Mouse (Mus musculus) T-helper 1 cell (primary cell): ENCODE results near the gene Crtc2.
"Not testable (repeated sequence)": the region's sequence is repeated elsewhere in the genome, so short reads cannot be mapped to it uniquely, and the experiment has no call there.

Experiments
- in situ Hi-C: fragments of 300-600 bp; cut with MboI, MseI; formaldehyde crosslinking; loops from one replicate; pipeline ENCODE4 v1.15.1; 2025; ENCODE audit warnings: high pct_unique_total_duplicates

The Crtc2 gene

DNA sequence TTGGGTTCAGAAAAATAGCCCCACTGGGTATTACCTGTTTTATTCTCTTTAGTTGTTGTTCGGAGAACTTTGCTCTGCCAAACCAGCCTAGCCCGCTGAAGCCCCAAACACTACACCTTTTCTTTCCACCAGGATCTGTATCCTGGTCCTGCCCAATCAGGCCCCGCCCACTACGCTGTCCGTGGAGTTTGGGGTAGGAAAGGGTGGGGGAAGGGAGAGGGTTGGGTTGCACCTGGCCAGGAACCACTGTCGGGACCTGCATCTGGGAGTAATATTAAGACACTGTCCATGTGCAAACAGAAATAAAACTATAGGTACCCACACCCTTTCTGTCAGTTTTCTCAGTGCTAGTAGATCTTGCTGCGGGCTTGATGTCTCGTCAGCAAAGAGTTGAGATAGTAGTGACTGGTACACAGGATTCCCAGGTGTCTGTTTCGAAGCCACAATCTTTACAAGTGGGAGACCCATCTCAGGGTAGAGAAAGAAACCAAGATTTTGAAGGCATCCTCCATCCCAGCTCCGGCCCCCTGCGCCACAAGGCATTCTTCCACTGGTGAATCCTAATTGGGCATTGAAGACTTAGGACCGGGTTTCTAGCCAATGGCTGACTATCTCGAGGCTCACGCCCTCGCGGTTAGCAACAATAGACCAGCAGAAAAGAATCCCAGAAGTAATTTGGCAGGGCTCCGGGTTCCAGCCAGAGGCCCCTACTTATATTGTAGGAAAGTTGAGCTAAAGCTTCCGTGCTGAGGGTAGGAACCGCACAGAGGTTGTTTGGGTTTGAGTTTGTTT is 10.8 kb upstream of the Crtc2 start, which contains the start of gene Creb3l4:
Creb3l4 (minus strand) TSS at position 529 of the 792 bp plus-strand sequence.
- in situ Hi-C loops: no loop called here

DNA sequence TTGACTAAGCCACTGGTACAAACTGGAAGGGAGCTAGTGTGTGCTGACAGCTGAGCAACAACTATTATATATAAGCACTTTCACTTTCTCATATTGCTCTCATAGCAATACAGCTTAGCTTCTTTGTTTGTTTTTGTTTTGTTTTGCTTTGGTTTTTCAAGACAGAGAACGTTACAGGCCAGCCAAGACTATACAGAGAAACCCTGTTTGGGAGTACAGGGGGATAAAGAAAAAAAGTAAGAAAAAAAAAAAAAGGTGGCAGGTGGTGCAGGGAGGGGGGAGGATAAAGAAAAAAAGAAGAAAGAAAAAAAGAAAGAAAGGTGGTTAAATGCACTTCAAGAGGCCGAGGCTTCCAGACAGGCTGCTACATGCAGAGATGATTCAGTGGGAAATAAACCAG is 8.6 kb upstream of the Crtc2 start:
- in situ Hi-C loops: no loop called here

DNA sequence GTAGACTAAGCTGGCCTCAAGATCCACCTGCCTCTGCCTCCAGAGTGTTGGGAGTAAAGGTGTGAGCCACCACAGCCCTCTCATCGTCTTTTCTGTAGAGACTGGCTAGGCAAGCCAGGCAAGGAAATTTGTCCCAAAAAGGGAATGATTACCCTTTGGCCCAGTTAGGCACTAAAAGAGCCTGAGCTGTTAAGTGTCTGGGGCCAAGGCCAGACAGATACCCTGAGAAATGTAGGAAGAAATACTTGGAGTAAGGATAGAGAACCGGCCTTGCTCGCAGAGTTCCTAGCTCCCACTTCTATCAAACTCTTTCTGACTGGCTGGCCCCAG is 6.4 kb upstream of the Crtc2 start:
- in situ Hi-C loops: no loop called here

DNA sequence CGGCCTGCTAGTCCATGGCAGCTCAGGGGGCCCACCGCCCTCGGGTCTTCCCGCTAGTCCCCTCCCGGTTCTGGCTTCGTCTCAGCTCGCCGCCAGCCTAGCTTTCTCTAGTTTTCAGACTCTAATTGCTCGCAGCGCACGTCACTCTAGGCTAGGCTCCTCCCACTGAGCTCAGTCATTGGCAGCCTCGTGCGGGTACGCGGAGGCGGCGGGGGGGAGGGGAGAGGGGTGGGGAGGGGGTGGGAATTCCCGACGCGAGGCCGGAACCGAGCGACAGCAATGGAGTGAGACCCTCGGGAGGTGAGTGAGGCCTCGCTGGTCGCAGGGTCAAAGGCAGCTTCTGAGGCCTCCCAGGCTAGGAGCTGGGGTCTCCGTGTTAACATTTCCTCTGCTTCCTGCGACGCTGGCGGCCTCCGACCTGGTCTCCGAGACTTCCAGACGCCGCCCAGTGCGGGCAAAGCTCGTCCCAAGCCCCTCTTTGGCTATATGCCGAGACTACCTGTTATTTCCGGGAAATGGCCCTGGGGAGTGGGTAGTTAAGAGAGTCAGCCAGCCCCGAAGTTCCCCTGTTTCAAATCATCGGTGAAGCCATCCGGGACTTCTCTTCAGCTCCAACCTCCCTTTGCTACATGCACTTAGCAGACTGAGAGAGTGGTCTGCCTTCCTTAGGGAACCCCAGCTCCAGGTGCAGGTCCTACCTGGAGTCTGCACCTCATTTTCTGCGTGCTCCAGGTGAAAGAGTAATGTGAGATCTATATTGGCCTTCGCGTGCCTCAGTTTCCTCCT is 5.8 kb upstream of the Crtc2 start, which contains the start of gene Slc39a1:
Slc39a1 (plus strand) TSS at position 213 of the 786 bp plus-strand sequence.
- in situ Hi-C loops: no loop called here

GRCm38 (mm10) chr3:90248746-90249100 is 5.2 kb upstream of the Crtc2 start:
- in situ Hi-C loops: no loop called here

DNA sequence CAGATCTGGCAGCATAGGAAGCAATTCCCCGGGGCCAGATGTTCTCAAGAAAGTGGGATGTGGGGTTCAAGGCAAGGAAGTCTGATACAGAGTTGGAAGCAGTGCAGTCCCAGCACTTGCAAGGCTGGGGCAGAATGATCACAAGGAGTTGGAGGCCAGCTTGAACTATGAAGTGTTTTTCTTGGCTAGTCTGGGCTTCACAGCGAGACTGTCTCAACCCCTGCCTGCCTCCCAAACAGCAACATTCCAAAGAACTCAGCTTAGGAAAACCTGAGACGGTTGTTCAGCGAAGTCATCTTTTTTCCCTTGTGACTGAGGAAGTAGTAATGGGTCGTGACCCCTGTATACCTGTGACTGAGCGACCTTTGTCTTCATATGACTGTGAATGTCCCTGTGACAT is 3.2 kb upstream of the Crtc2 start:
- in situ Hi-C loops: no loop called here

- in situ Hi-C loops: not testable (repeated sequence)
Observed at GRCm38 (mm10) chr3:90251731-90252226, 2.2 kb upstream of the Crtc2 start.

- in situ Hi-C loops: not testable (repeated sequence)
Observed at GRCm38 (mm10) chr3:90252659-90253058, 1.3 kb upstream of the Crtc2 start.

GRCm38 (mm10) chr3:90253174-90253573 is 789 bp upstream of the Crtc2 start:
- in situ Hi-C loops: not testable (repeated sequence)

- in situ Hi-C loops: no loop called here
Observed at GRCm38 (mm10) chr3:90254419-90255193, 643 bp downstream of the Crtc2 start.

- in situ Hi-C loops: no loop called here
Observed at GRCm38 (mm10) chr3:90255194-90255565, 1.2 kb downstream of the Crtc2 start.

- in situ Hi-C loops: no loop called here
Observed at GRCm38 (mm10) chr3:90255784-90256353, 1.9 kb downstream of the Crtc2 start.

GRCm38 (mm10) chr3:90256731-90257530 is 3.0 kb downstream of the Crtc2 start:
- in situ Hi-C loops: no loop called here

DNA sequence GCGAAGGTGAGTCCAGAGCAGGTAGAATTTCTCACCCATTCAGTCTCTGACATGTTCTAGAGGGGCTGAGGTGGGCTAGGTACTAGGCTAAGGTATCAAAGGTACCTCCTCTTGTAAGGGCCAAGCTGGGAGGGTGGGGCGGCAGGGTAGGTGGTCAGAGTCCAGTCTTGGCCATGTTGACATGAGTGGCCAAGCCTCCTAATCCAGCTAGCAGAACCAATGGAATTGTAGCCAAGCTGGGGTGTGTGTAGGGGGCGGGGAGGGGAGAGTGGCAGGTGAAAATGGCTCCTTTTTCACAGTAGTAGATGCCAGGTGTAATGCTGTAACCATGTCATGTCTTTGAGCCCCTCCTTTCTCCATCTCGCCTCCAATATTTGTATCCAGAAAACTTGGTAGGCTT is 4.6 kb downstream of the Crtc2 start:
- in situ Hi-C loops: no loop called here

- in situ Hi-C loops: no loop called here
Observed at GRCm38 (mm10) chr3:90263121-90263771, 9.3 kb downstream of the Crtc2 start.

- in situ Hi-C loops: no loop called here
Observed at GRCm38 (mm10) chr3:90264687-90265033, 10.7 kb downstream of the Crtc2 start.

DNA sequence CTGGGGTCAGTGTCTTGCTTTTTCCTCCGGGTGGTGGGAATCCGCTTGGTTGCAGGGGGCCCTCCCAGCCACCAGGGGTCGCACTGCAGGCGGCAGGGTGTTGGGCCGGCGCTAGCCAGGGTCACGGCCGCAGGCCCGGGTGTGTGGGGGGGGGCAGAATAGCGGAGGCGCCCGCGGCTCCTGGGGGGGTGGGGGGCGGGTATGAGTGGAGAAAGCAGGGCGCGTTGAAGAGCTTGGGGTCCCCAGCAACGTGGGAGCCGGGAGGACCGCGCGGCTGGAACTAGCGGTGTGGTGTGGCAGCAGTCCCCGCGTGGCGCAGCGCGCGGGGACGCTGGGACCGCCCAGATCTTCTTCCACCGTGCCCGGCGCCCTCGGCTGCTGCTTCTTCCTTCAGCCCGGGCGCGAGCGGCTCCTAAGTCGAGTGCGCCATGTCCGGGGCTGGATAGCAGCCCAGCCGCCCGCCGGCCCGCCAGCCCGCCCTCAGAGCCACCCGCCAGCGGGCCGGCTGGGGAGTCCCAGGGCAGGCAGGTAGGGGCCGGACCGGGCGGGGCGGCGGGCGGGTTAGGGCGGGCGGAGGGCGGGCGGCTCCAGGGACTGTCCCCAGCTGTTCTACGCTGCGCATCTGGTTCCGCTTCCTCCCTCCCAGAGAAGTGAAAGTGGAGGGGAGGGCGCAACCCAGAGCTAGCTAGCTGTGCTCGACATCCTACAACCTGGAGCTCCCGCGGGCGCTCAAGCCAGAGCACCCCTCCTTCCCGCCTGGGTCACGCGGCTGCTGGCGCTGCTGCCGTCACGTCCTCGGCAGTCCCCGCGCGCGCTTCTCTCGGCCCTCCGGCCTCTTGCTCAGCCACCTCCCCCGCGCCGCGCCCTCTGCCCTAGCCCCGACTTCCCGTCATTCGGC is 11.3 kb downstream of the Crtc2 start, which contains the start of gene Dennd4b:
Dennd4b (plus strand) TSS at position 152 of the 898 bp plus-strand sequence.
- in situ Hi-C loops: no loop called here

- in situ Hi-C loops: no loop called here
Observed at GRCm38 (mm10) chr3:90265932-90266741, 12.2 kb downstream of the Crtc2 start.
